Mouse (Mus musculus) liver, postnatal 0 days (tissue): Measurements from ENCODE around the gene Taf1a. TPM values are rescaled to one million over a fixed set of nuclear protein-coding genes. Genes with fewer than 3 reads are reported as not detected.
"Not testable (repeated sequence)": the region's sequence is repeated elsewhere in the genome, so short reads cannot be mapped to it uniquely, and the experiment has no call there.

Experiments
- ATAC-seq: fragments of 200-750 bp; cut with Nextera tagmentation; 2 replicates; pipeline ENCODE4 v1.8.0; 2017; ENCODE audit warnings: mild to moderate bottlenecking, moderate library complexity
- DNase-seq: peaks from one replicate; pipeline ENCODE4 v3.0.0-alpha.2; 2016
- H3K27ac ChIP-seq: fragments of 300-500 bp; sonication (generic); 2 replicates; pipeline ENCODE4 v1.5.1; 2014; ENCODE audit warnings: antibody characterized with exemption, moderate library complexity, mild to moderate bottlenecking, low read depth
- H3K27me3 ChIP-seq: fragments of 300-500 bp; sonication (generic); 2 replicates; pipeline ENCODE4 v1.6.1; 2014; ENCODE audit warnings: low read length, control low read depth, mixed read lengths; ENCODE audit not compliant: insufficient read depth
- H3K36me3 ChIP-seq: fragments of 300-500 bp; sonication (generic); replicated peaks from 2 replicates; pipeline ENCODE4 v1.6.1; 2014; ENCODE audit warnings: mild to moderate bottlenecking, control low read depth, low read length, moderate library complexity, mixed read lengths; ENCODE audit not compliant: insufficient read depth
- H3K4me1 ChIP-seq: fragments of 300-500 bp; sonication (generic); 2 replicates; pipeline ENCODE4 v1.6.1; 2014; ENCODE audit warnings: antibody characterized with exemption, mild to moderate bottlenecking, control low read depth; ENCODE audit not compliant: insufficient read depth
- H3K4me2 ChIP-seq: fragments of 300-500 bp; sonication (generic); 2 replicates; pipeline ENCODE4 v1.6.1; 2014; ENCODE audit warnings: low read depth, mild to moderate bottlenecking, low read length, moderate library complexity, mixed read lengths
- H3K4me3 ChIP-seq: fragments of 300-500 bp; sonication (generic); 2 replicates; pipeline ENCODE4 v1.5.1; 2014; ENCODE audit warnings: low read depth, low read length
- H3K9ac ChIP-seq: fragments of 300-500 bp; sonication (generic); replicated peaks from 2 replicates; pipeline ENCODE4 v1.6.1; 2014; ENCODE audit warnings: mild to moderate bottlenecking, moderate library complexity
- H3K9me3 ChIP-seq: fragments of 300-500 bp; sonication (generic); 2 replicates; pipeline ENCODE4 v1.6.1; 2016; ENCODE audit warnings: mild to moderate bottlenecking, control low read depth, low read length, mixed read lengths
- CTCF ChIP-seq: sonication (generic); IDR thresholded peaks from 2 replicates; pipeline ENCODE4 v1.5.1; 2016; ENCODE audit warnings: antibody characterized with exemption, low read depth
- EP300 ChIP-seq: IDR thresholded peaks from 2 replicates; pipeline ENCODE4 v1.6.1; 2016; ENCODE audit warnings: antibody characterized with exemption, low read depth, mild to moderate bottlenecking
- WGBS: fragments of 180-500 bp; shearing (Covaris S2); extraction: QIAGEN DNeasy Blood & Tissue Kit; methylation state at CpG from one replicate; pipeline ENCODE4 v1.1.7; 2014; ENCODE audit not compliant: insufficient replicate concordance; 5-methylcytosine and 5-hydroxymethylcytosine counted together
- polyA plus RNA-seq: library from polyadenylated mRNA; unstranded; fragments of >200 nt; fragmentation: Nextera tagmentation; extraction: Ambion mirVana; gene quantifications from 2 replicates; pipeline ENCODE4 v1.2.1, GENCODE M21; 2015

Gene Taf1a
- polyA plus RNA-seq, 1 experiment from 2014 or later: 4.3 TPM

DNA sequence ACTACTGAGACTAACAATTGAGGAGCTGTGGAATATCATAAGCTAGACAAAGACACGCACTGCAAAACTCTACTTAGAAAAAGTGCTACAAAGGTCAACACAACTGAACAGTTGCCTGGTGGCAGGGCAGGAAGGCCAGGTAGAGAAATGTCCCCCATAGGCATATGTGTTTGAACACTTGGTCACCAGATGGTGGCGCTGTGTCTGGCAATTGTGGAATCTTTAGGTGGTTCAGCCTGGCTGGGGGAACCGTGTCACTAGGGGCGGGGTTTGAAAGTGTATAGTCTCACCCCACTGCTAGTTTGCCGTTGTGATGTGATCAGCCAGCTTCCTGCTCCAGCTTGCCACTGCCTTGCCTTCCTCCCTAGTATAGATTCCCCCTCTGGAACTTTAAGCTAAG is 14.1 kb upstream of the Taf1a start:
- no peak overlapping the region for H3K4me3 ChIP-seq
- ATAC-seq: no peak
- WGBS: 78% methylated on average over 5 of the region's 5 CpGs
- H3K9me3 ChIP-seq: peaks cover 5% of the 10 kb centered on the region
- no peak overlapping the region for H3K9ac ChIP-seq
- no peak overlapping the region for H3K4me2 ChIP-seq
- H3K27me3 ChIP-seq: no peaks in the 10 kb centered on the region
- DNase-seq: no peak
- no peak overlapping the region for H3K27ac ChIP-seq
- H3K36me3 ChIP-seq: no peaks in the 10 kb centered on the region
- peaks cover 7% of the 10 kb centered on the region for H3K4me1 ChIP-seq
- no peak for TF ChIP-seq EP300
- no peak for TF ChIP-seq CTCF

DNA sequence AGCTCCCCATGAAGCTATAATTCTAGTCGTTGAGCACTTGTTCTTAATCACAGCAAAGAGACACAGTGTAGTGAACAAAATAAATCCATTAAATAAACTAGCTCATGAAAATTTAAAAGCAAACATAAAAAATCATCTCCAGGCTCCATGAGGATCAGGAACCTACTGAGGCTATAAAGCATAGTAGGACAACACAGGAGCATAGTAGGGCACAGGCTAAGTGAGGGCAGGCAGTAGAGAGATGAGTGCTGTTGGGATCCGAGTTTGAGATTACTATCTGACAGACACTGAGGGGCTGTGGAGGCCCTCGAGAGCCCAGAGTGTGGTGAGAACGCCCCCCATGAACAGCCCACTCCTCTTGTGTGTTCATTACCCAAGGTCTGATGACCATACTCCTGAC is 11.7 kb upstream of the Taf1a start:
- TF ChIP-seq CTCF (no peak), EP300 (no peak)
- Histone ChIP-seq H3K9me3 (peaks cover 5% of the 10 kb centered on the region), H3K27ac (no peak overlapping the region), H3K4me3 (no peak overlapping the region), H3K27me3 (no peaks in the 10 kb centered on the region), H3K36me3 (no peaks in the 10 kb centered on the region), H3K4me1 (no peaks in the 10 kb centered on the region; the same call in 1 of the 2 replicates), H3K4me2 (no peak overlapping the region), H3K9ac (no peak overlapping the region)
- ATAC-seq (no peak), DNase-seq (no peak)
- 60% methylated on average over 4 of the region's 4 CpGs for WGBS

GRCm38 (mm10) chr1:183378321-183378941 is 10.3 kb upstream of the Taf1a start:
- no peak overlapping the region for H3K9ac ChIP-seq
- peak; percentile 91 for ATAC-seq
- H3K27ac ChIP-seq: peak overlapping the region; percentile 26
- DNase-seq: peak; percentile 20
- H3K4me3 ChIP-seq: no peak overlapping the region
- no peaks in the 10 kb centered on the region for H3K27me3 ChIP-seq
- H3K9me3 ChIP-seq: peaks cover 5% of the 10 kb centered on the region
- H3K36me3 ChIP-seq: no peaks in the 10 kb centered on the region
- TF ChIP-seq EP300: no peak
- no peak for TF ChIP-seq CTCF
- H3K4me1 ChIP-seq: no peaks in the 10 kb centered on the region; the same call in 1 of the 2 replicates
- 45% methylated on average over 10 of the region's 10 CpGs for WGBS
- 0 out of 2 replicates have a peak overlapping the region, but pooled peaks have one; percentile 7 for H3K4me2 ChIP-seq

GRCm38 (mm10) chr1:183379376-183379775 is 9.4 kb upstream of the Taf1a start:
- not testable (repeated sequence) for H3K4me1 ChIP-seq, H3K27me3 ChIP-seq, H3K9ac ChIP-seq, ATAC-seq, H3K27ac ChIP-seq, DNase-seq, H3K4me3 ChIP-seq, H3K9me3 ChIP-seq, H3K4me2 ChIP-seq, H3K36me3 ChIP-seq
- WGBS: 84% methylated on average over 3 of the region's 3 CpGs

DNA sequence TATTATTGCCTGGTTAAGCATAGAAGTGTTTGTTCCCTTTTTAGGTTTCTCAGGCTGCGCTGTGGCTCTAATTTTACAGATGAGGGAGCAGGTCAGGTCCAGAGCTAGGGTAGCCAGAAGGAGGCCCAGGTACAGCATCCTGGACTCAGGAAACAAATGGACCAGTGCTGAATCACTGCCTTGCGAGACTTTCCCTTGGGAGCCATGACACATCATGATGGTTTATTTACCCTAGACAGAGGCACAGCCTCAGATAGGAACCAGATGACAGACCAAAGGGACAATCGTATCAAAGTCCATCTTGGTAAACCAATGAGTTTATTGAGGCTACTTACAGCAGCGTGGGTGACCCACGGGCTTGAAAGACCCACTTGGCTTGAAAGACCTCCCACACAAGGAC is 7.0 kb upstream of the Taf1a start:
- no peak overlapping the region for H3K4me3 ChIP-seq
- H3K27me3 ChIP-seq: no peaks in the 10 kb centered on the region
- no peak overlapping the region for H3K4me2 ChIP-seq
- no peak for TF ChIP-seq EP300
- no peak for TF ChIP-seq CTCF
- H3K27ac ChIP-seq: no peak overlapping the region
- WGBS: 63% methylated on average over 5 of the region's 5 CpGs
- no peak overlapping the region for H3K9ac ChIP-seq
- H3K9me3 ChIP-seq: no peaks in the 10 kb centered on the region
- no peak for DNase-seq
- no peaks in the 10 kb centered on the region; the same call in 1 of the 2 replicates for H3K4me1 ChIP-seq
- ATAC-seq: no peak
- no peaks in the 10 kb centered on the region for H3K36me3 ChIP-seq

GRCm38 (mm10) chr1:183382621-183383020 is 6.2 kb upstream of the Taf1a start:
- TF ChIP-seq CTCF: no peak
- TF ChIP-seq EP300: no peak

GRCm38 (mm10) chr1:183387421-183387820 is 1.4 kb upstream of the Taf1a start:
- not testable (repeated sequence) for H3K9me3 ChIP-seq, H3K4me3 ChIP-seq, H3K27ac ChIP-seq, H3K9ac ChIP-seq, H3K4me2 ChIP-seq, DNase-seq, H3K36me3 ChIP-seq, H3K4me1 ChIP-seq, H3K27me3 ChIP-seq, ATAC-seq
- 85% methylated on average over 3 of the region's 3 CpGs for WGBS

More at GRCm38 (mm10) chr1:183382621-183383020, 6.2 kb upstream of the Taf1a start:
- H3K27me3 ChIP-seq: no peaks in the 10 kb centered on the region
- no peak overlapping the region for H3K27ac ChIP-seq
- no peak overlapping the region for H3K4me2 ChIP-seq
- no peak for ATAC-seq
- no peak overlapping the region for H3K4me3 ChIP-seq
- WGBS: 75% methylated on average over 2 of the region's 2 CpGs
- no peak for DNase-seq
- no peaks in the 10 kb centered on the region; the same call in 1 of the 2 replicates for H3K4me1 ChIP-seq
- no peak overlapping the region for H3K9ac ChIP-seq
- H3K9me3 ChIP-seq: no peaks in the 10 kb centered on the region
- H3K36me3 ChIP-seq: no peaks in the 10 kb centered on the region
